Mouse (Mus musculus) stomach, embryonic 14.5 days (tissue): ENCODE data around the gene Zic1. TPM values are rescaled to one million over a fixed set of nuclear protein-coding genes. Genes with fewer than 3 reads are reported as not detected.

Source experiments
- ATAC-seq: fragments of 200-750 bp; cut with Nextera tagmentation; 2 replicates; pipeline ENCODE4 v1.8.0; 2017; ENCODE audit warnings: low read depth, moderate TSS enrichment; ENCODE audit not compliant: insufficient number of reproducible peaks, insufficient read depth, low FRiP score
- H3K27ac ChIP-seq: fragments of 300-500 bp; sonication (generic); 2 replicates; pipeline ENCODE4 v1.5.1; 2014; ENCODE audit warnings: mild to moderate bottlenecking, low read length, moderate library complexity, mixed read lengths
- H3K27me3 ChIP-seq: fragments of 300-500 bp; sonication (generic); 2 replicates; pipeline ENCODE4 v1.6.1; 2014; ENCODE audit warnings: low read length, control low read depth, mixed read lengths; ENCODE audit not compliant: control insufficient read depth, insufficient read depth
- H3K36me3 ChIP-seq: fragments of 300-500 bp; sonication (generic); 2 replicates; pipeline ENCODE4 v1.6.1; 2014; ENCODE audit warnings: mild to moderate bottlenecking, control low read depth, low read length, moderate library complexity, mixed read lengths; ENCODE audit not compliant: control insufficient read depth, insufficient read depth
- H3K4me1 ChIP-seq: fragments of 300-500 bp; sonication (generic); 2 replicates; pipeline ENCODE4 v1.6.1; 2014; ENCODE audit warnings: low read length, control low read depth, mixed read lengths; ENCODE audit not compliant: control insufficient read depth, insufficient read depth
- H3K4me2 ChIP-seq: fragments of 300-500 bp; sonication (generic); replicated peaks from 2 replicates; pipeline ENCODE4 v1.6.1; 2014; ENCODE audit warnings: low read depth, low read length, control low read depth
- H3K4me3 ChIP-seq: fragments of 300-500 bp; sonication (generic); 2 replicates; pipeline ENCODE4 v1.5.1; 2014; ENCODE audit warnings: low read depth, low read length, control low read depth
- H3K9ac ChIP-seq: fragments of 300-500 bp; sonication (generic); replicated peaks from 2 replicates; pipeline ENCODE4 v1.6.1; 2014; ENCODE audit warnings: low read depth, mild to moderate bottlenecking, control low read depth, low read length, moderate library complexity, mixed read lengths
- H3K9me3 ChIP-seq: fragments of 300-500 bp; sonication (generic); 2 replicates; pipeline ENCODE4 v1.6.1; 2016; ENCODE audit warnings: low read depth, low read length, control low read depth; ENCODE audit not compliant: control insufficient read depth
- WGBS: fragments of 180-500 bp; shearing (Covaris S2); extraction: QIAGEN DNeasy Blood & Tissue Kit; methylation state at CpG from one replicate; pipeline ENCODE4 v1.1.7; 2014; 5-methylcytosine and 5-hydroxymethylcytosine counted together
- polyA plus RNA-seq: library from polyadenylated mRNA; unstranded; fragments of >200 nt; fragmentation: Nextera tagmentation; extraction: Ambion mirVana; gene quantifications from 2 replicates; pipeline ENCODE4 v1.2.1, GENCODE M21; 2014

Zic1 gene
- polyA plus RNA-seq, 1 experiment from 2014 or later = not detected

GRCm38 (mm10) chr9:91386502-91386890, 20.9 kb upstream of the Zic1 start:
- Histone ChIP-seq H3K4me2 (no peak overlapping the region), H3K27ac (no peak overlapping the region), H3K9me3 (no peaks in the 10 kb centered on the region), H3K4me3 (no peak overlapping the region), H3K27me3 (peaks cover 74% of the 10 kb centered on the region), H3K4me1 (no peaks in the 10 kb centered on the region), H3K9ac (no peak overlapping the region), H3K36me3 (no peaks in the 10 kb centered on the region)
- no peak for ATAC-seq
- 3% methylated on average over 17 of the region's 17 CpGs for WGBS

DNA sequence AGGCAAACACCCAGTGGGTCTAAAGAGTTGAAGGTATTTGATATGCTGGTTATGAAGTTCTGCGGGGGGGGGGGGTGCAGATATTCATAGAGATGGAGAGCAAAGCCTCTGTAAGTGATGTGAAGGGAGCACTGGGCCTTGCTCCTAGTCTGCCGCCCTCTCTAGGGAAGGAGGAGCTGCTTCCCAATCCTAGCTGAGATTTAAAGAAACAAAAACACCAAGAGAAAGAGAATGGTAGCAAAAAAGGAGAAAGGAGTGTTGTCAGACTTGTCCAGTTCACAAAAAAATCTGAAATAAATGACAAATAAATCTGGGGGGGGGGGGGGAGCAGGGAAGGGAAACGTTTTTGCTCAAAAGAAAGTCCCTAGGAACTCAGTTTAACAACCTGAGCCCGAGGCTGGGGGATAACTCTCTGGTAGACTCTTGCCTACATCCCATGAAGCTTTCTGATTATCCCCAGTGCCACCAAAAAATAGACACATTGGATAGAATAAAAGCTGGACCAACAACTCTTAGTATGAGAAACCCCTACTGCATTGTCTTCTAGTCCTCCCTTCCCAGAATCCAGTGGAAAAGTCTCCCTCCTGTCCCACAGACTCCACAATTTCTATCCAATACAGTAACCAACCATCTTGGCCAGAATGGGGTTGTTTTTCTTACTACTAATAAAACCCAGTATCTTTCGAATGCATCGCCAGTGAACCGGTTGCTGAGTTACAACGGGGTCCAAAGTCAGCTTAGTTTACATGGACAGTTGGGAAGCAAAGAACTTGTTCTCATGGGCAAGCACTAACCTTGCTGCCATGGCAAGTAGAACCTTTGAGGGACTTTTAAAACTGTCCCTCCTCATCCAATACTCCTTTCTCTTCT, 20.2 kb upstream of the Zic1 start:
- H3K36me3 ChIP-seq = no peaks in the 10 kb centered on the region
- H3K4me2 ChIP-seq = no peak overlapping the region
- 2% methylated on average over 8 of the region's 8 CpGs for WGBS
- no peaks in the 10 kb centered on the region for H3K4me1 ChIP-seq
- ATAC-seq = no peak
- H3K27ac ChIP-seq = no peak overlapping the region
- H3K9me3 ChIP-seq = no peaks in the 10 kb centered on the region
- H3K4me3 ChIP-seq = no peak overlapping the region
- no peak overlapping the region for H3K9ac ChIP-seq
- H3K27me3 ChIP-seq = peaks cover 73% of the 10 kb centered on the region

- Histone ChIP-seq H3K4me1 (no peaks in the 10 kb centered on the region), H3K27ac (no peak overlapping the region), H3K4me3 (no peak overlapping the region), H3K9ac (no peak overlapping the region), H3K9me3 (no peaks in the 10 kb centered on the region), H3K4me2 (no peak overlapping the region), H3K27me3 (peaks cover 70% of the 10 kb centered on the region), H3K36me3 (no peaks in the 10 kb centered on the region)
- ATAC-seq = no peak
- WGBS = 4% methylated on average over 4 of the region's 4 CpGs
These were observed 19.3 kb upstream of the Zic1 start for GRCm38 (mm10) chr9:91384693-91385560.

GRCm38 (mm10) chr9:91384136-91384500, 18.5 kb upstream of the Zic1 start:
- H3K9me3 ChIP-seq = no peaks in the 10 kb centered on the region
- H3K4me3 ChIP-seq = no peak overlapping the region
- H3K27me3 ChIP-seq = peaks cover 70% of the 10 kb centered on the region
- H3K27ac ChIP-seq = no peak overlapping the region
- WGBS = 2% methylated on average over 30 of the region's 30 CpGs
- H3K9ac ChIP-seq = no peak overlapping the region
- no peak for ATAC-seq
- no peak overlapping the region for H3K4me2 ChIP-seq
- no peaks in the 10 kb centered on the region for H3K4me1 ChIP-seq
- H3K36me3 ChIP-seq = no peaks in the 10 kb centered on the region

- H3K4me3 ChIP-seq = no peak overlapping the region
- H3K27ac ChIP-seq = no peak overlapping the region
- under 1% methylated on average over 28 of the region's 28 CpGs for WGBS
- no peak overlapping the region for H3K9ac ChIP-seq
- H3K4me2 ChIP-seq = no peak overlapping the region
- no peaks in the 10 kb centered on the region for H3K9me3 ChIP-seq
- no peaks in the 10 kb centered on the region for H3K36me3 ChIP-seq
- peaks cover 73% of the 10 kb centered on the region for H3K27me3 ChIP-seq
- H3K4me1 ChIP-seq = no peaks in the 10 kb centered on the region
- ATAC-seq = no peak
These were observed 18.0 kb upstream of the Zic1 start for GRCm38 (mm10) chr9:91383441-91384135.

DNA sequence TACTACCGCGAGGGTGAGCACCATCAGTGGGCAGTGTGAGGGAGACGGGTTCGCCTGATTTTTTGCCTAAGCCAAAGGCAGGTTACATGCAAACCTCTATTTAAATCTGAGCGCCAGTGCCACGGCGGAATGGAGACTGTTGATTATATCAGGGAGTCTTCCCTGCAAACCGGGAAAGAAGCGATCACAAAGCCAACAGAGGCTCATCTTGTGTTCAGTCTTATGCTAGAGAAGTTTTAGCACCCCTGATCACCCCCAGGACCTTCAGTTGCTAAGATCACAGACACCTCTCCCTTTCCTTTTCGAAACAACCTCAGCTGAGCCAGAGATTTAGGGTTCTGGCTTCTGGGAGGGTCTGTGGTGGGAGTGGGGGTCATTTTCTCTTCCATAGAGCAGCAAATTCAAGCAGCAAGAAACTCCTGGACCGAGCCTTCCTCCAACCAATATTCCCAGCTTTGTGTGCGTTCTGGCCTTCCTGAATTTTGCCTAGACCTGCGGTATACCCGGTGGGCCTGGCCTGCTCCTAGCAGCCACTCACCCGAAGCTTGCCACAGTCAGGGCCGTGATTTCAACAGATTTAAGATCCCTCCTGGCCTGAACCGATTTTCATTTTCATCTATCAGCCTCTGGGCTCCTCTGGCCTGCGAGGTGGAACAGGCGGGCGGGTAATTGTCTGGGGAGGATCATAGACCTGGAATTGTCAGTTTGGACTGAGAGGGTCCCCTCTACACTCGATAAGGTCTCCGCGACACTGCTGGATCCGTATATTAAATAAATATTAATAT, 17.1 kb upstream of the Zic1 start:
- 2% methylated on average over 24 of the region's 24 CpGs for WGBS
- Histone ChIP-seq H3K4me3 (no peak overlapping the region), H3K9ac (no peak overlapping the region), H3K4me1 (no peaks in the 10 kb centered on the region), H3K4me2 (no peak overlapping the region), H3K27ac (no peak overlapping the region), H3K9me3 (no peaks in the 10 kb centered on the region), H3K36me3 (no peaks in the 10 kb centered on the region), H3K27me3 (peaks cover 72% of the 10 kb centered on the region)
- ATAC-seq = no peak

GRCm38 (mm10) chr9:91382111-91382379, 16.4 kb upstream of the Zic1 start:
- WGBS = 2% methylated on average over 2 of the region's 2 CpGs
- Histone ChIP-seq H3K4me2 (no peak overlapping the region), H3K4me3 (peak overlapping the region; percentile 34; the same call in 1 of the 2 replicates)

More at GRCm38 (mm10) chr9:91382111-91382379, 16.4 kb upstream of the Zic1 start:
- Histone ChIP-seq H3K9me3 (no peaks in the 10 kb centered on the region), H3K9ac (no peak overlapping the region), H3K36me3 (no peaks in the 10 kb centered on the region), H3K27me3 (peaks cover 77% of the 10 kb centered on the region), H3K27ac (no peak overlapping the region), H3K4me1 (no peaks in the 10 kb centered on the region)
- ATAC-seq = no peak
